Mouse (Mus musculus) urinary bladder, adult 18-20 months (tissue): ENCODE data around the gene Slc41a2.

ENCODE experiments used
- DNase-seq, 2 experiments: peaks; one replicate each; pipeline ENCODE4 v3.0.0; 2022; ENCODE audit warnings: low spot score in 2 of 2, mixed read lengths in 2 of 2

Gene Slc41a2

DNA sequence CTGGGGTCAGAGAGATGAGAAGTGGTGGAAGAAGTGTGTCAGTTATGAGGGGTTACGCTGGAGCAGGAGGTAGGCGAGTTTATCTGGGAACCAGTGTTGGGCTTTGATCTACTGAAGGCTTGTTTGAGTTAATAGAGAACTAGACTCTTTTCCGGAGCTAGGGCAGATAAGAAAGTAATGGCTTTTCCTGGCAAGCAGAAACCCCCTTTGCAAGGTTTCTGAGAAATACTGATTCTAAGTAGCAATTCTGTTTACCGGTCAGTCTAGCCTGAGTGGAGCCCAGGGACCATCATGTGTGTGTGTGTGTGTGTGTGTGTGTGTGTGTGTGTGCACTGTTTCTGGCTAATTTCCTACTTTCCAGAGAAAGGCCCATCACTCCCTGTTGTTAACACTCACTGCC, 109.1 kb downstream of the Slc41a2 start:
- DNase-seq: no peak

DNA sequence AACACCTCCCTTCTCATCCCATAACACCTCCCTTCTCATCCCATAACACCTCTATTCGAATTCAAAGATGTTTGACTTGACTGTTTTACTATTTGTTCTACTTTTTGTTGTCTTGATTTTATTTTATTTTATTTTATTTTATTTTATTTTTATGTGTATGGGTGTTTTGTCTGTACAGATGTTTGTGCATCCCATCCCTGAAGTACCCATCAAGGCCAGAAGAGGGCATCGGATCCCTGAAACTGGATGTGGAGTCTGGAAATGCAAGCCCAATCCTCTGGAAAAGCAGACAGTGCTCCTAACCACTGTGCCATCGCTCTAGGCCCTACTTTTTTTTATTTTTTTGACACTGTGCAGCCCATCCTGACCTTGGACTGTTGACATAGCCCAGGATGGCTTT, 112.7 kb downstream of the Slc41a2 start:
- DNase-seq: no peak

- no peak for DNase-seq
Measured at GRCm38 (mm10) chr10:83220847-83221246, 116.8 kb downstream of the Slc41a2 start.

GRCm38 (mm10) chr10:83220217-83220616, 117.5 kb downstream of the Slc41a2 start:
- DNase-seq: no peak

DNA sequence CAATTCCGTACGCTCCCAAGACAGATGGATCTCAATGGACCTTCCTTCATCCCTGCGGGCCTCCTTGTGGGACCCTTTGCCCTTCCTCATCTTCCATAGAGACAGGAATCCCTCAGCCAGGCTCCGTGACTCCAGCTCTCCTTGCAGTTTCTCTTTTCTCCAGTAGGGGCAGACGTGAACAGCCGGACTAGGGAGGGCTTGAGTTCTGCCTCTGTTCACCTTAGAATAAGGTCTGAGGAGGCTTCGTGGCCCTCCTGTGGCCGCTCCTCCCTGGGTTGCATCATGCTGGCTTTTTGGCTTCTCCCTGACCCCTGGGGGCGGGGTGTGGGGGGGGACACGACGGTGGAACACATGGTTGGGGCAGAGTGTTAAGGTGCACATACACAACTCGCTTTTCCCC, 118.0 kb downstream of the Slc41a2 start:
- DNase-seq: peak; percentile 13 to 28

DNA sequence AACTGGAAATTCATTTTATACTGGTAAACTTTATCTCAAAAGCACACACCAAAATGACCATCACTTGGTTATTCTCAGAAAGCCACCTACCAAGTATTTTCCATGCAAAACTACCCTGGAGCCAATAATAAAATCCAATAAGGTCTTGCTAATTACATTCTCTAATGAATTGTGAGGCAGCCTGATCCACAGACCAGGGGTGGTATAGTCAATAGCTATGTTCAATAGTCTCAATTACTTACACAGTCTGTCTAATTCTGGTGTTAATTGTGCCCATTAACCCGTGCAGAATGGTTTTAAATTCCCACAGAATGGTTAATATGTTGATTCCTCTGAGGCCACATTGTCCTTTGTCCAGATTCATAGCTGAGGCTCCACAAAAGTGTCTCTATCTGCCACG, 118.9 kb downstream of the Slc41a2 start:
- no peak for DNase-seq

- DNase-seq: peak in 1 of 2 experiments; percentile 6
Measured at GRCm38 (mm10) chr10:83217256-83217655, 120.4 kb downstream of the Slc41a2 start.

DNA sequence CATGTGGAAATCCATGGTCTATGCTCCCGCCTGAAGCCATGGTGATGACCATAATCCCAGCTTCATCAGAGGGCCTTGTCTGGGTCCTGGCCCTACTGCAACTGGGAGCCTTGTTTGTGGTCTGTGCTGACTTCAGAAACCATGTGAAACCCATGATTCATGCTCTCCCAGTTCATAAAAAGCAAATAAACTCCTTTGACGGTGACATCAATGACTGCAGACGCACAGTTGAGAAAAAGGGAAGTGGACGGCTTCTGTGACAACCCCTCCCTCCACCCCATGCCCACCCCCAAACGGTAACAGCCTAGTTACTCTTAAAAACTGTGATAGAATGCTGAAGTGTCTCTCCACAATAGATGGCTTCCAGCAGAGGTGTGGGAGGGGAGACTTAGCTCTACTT, 122.1 kb downstream of the Slc41a2 start:
- DNase-seq: no peak

- no peak for DNase-seq
Measured at GRCm38 (mm10) chr10:83212618-83213017, 125.1 kb downstream of the Slc41a2 start.

DNA sequence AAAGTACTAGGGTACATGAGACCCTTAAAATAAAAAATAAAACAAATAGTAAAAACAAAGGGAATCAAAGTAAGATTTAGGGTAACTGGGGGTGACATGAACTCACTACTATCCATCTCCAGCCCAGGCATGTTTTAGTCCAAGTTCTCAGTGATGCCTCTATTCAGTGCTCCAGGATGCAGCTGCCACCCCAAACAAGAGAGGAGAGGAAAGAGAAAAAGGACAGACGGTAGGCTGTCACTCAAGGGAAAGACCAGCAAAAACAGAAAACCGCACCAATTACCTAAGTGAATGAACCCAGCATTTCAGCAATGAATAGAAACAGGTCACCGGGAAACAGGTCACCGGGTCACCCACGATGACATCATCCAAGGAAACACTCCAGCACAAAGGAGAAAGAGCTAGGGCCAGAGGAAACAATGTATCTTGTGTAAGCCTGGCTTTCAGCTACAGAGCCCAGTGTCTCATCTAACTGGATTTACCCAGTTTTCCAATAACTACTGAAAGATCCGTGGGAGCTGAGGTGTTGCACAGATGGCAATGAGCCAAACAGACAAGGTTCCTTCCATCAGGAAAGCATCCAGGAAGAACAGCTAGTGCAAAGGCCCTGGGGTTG, 126.6 kb downstream of the Slc41a2 start:
- DNase-seq: no peak

GRCm38 (mm10) chr10:83210122-83210521, 127.6 kb downstream of the Slc41a2 start:
- no peak for DNase-seq

DNA sequence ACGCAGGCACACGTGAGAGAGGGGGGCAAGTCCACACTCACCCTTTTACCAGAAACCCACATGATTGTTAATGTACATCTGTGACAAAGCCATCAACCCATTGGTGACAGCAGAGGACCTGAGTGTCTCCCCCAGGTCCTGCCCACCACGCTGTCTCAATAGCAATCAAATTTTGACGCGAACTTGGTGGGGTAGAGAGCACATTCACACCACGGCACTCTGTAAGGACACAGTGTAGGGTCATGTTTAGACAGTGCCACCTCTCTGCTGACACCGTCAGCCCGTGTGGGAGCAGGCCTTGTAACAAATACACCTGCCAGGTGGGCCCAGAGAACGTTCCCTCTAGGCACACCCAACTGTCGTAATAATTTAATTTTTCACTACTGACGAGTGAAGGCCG, 128.3 kb downstream of the Slc41a2 start:
- no peak for DNase-seq

- DNase-seq: no peak
Measured at GRCm38 (mm10) chr10:83208436-83208835, 129.2 kb downstream of the Slc41a2 start.

DNA sequence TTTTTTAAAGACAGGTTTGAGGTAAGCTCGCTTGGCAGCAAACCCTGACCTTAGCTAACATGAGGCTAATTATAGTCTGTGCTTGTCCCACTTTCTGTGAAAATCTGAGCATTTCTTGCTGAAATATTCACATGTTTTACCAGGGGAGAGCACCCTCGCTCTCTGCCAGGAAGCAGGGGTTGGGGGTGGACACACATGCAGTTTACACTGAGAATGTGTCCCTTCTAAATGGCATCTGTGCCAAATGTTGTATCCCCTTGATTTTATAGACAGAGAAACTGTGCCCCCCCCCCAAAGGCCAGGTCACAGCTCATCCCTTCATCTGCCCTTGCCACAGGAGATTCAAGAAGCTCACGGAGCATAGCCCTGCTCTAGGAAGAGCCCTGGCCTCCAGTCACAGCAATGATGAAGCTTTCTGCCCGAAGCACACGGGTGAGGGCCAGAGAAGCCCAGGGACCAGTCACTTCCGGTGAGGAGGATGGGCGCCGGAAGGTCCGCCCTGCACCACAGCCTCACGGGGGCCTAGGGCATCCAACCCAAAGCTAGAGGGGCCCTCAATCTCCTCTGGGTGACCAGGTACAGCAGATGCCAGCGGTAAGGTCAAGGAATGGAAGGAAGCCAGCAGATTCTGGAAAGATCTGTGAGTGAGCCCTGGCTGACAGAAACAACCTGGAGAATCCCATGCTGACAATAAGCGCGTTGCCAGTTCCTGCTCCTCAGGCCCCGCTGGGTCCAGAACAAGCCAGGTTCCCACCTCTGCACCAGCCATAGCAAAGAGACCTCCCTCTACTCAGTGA, 134.6 kb downstream of the Slc41a2 start:
- DNase-seq: no peak

DNA sequence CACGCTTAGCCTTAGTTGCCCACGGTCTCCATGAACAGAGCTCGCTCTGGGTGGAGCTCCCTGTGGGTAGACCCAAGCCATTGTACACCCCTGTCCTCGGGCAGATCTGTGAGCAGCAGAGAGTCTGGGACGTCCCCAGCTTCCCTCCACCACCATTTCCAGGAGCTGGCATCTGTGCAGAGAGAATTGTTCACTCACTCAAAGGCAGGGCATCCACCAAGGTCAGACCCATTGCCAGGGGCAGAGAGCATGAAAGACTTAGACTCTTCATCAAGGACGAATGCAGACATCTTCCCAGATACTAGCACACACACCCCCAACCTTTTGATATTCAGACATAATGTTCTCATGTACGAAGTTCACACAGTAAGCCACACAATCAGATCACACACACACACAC, 136.2 kb downstream of the Slc41a2 start:
- no peak for DNase-seq

DNA sequence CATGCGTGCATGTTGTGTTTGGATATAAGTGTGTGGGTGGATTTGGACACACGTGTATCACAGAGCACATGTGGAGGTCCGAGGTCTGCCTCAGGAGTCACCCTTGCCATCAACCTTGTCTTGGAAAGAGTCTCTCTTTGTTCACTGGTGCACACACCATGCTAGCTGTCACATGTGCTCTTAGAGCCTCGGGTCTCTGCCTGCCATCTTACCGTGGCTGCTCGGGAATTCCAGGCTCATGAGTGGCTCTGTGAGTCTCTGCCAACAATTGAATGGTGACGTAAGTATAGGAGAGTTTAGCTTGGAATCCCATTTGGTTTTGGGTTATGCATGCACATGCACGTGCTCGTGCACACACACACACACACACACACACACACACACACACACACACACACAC, 138.4 kb downstream of the Slc41a2 start:
- DNase-seq: no peak

GRCm38 (mm10) chr10:83198692-83199091, 139.0 kb downstream of the Slc41a2 start:
- DNase-seq: no peak

- DNase-seq: peak; percentile 22 to 50
Measured at GRCm38 (mm10) chr10:83197690-83198336, 139.9 kb downstream of the Slc41a2 start.

GRCm38 (mm10) chr10:83191982-83192381, 145.7 kb downstream of the Slc41a2 start:
- no peak for DNase-seq

- DNase-seq: no peak
Measured at GRCm38 (mm10) chr10:83191476-83191875, 146.2 kb downstream of the Slc41a2 start.

DNA sequence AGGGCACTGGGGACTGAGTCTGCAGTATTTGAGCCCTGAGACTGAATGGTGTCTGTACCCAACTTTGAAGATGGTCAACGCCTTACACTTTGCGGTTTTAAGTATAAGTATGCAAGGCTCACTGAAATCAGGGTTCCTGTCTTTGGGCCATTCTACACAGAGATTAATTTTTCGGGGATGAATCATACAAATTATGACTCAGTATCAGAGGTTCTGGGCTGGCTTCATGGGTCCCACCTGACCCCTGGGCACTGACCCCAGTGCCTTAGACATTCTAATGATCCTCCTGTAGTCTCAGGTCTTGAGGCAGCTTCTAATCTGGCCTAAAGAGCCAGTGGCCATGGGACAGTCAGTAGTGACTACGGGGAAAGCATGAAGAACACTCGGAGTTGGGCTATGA, 148.6 kb downstream of the Slc41a2 start:
- DNase-seq: no peak

DNA sequence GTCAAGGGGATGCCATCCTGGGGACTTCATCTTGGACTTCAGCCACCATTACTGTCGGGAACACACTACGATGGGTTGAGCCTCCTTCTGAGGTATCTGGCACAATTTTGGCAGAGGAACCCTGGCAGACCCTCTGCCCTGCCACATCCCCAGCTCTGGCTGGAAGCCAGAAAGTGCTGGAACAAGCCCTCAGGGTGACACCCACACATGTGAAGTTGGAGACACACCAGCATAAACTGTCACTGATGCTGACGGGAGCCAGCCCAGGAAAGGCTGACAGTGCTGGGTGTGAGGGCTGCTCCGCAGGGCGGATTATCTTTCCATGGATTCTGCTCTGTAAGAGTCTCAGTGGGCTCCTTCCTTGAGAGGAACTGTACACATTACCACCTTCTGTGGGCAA, 150.7 kb downstream of the Slc41a2 start:
- no peak for DNase-seq

DNA sequence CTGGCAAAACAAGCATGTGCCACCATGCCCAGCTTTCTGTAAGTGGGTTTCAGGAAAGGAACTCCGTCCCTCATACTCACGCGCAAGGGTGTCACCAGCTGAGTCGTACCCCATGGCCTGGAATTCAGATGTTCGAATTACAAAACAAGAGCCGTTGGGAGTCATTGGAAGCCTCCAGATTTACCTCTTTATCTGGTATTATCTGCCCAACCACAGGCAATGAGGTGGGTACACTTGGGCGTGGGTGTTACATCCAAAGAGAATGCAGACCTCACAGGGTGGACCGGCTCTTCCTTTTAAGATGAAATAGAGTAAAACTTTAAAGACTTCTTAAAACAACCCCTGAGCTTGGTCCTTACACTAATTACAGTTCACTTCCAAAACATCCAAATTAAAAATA, 151.5 kb downstream of the Slc41a2 start:
- DNase-seq: no peak
